ENCODE assay signal across 10 mouse cellular contexts in genomic region chr8:61275463-61276356, GRCm38 (mm10). TPM values are rescaled to one million over a fixed set of nuclear protein-coding genes. Genes with fewer than 3 reads are reported as not detected.
DNase-seq lines count a peak whose midpoint lies in the region; ATAC-seq and TF ChIP-seq lines count a peak whose summit lies in the region.
"Had no signal": no experiment of that assay in that cellular context is flagged by ENCODE, and none has a peak within 500 bp of the region (broad histone marks: within the 10 kb centered on the region; RNA-seq: fewer than 3 reads in every experiment).

No protein-coding gene starts in this region.

- H3K4me1 ChIP-seq in heart, embryonic 11.5 days (ENCODE audit: control insufficient read depth, insufficient read depth, low read length), result peaks cover 41% of the 10 kb centered on the region
- peaks cover 12% of the 10 kb centered on the region for H3K4me1 ChIP-seq in heart, adult 2 months (ENCODE audit: control insufficient read depth, insufficient read depth, low read length)
- peaks cover 41% of the 10 kb centered on the region for H3K4me1 ChIP-seq in kidney, postnatal 0 days (replicated peaks; ENCODE audit: insufficient read depth, low read length)
- peaks cover 45% of the 10 kb centered on the region for H3K4me1 ChIP-seq in stomach, embryonic 16.5 days (ENCODE audit: control insufficient read depth, insufficient read depth, low read length)

- H3K79me2 ChIP-seq in heart, adult 2 months (replicated peaks; ENCODE audit: control insufficient read depth, insufficient read depth, low read length), result no peaks in the 10 kb centered on the region; the same call in 1 of the 2 replicates

- peak overlapping the region; percentile 43; the same call in 1 of the 2 replicates for H3K27ac ChIP-seq in heart, embryonic 11.5 days (ENCODE audit: low read depth, low read length)
- H3K27ac ChIP-seq in heart, adult 2 months, result no peak overlapping the region
- H3K27ac ChIP-seq in kidney, postnatal 0 days, result peak overlapping the region; percentile 81
- 0 out of 2 replicates have a peak overlapping the region, but pooled peaks have one; percentile 16 for H3K27ac ChIP-seq in stomach, embryonic 16.5 days (ENCODE audit: low read length)
- H3K27ac ChIP-seq: macrophage had no signal

- TF ChIP-seq CTCF in heart, adult 2 months (IDR thresholded peaks at IDR 0.05), result no peak
- no peak for TF ChIP-seq CTCF in kidney, postnatal 0 days (IDR thresholded peaks at IDR 0.05; ENCODE audit: low read depth)

- no peak for TF ChIP-seq POLR2A in heart, adult 2 months (IDR thresholded peaks at IDR 0.05; ENCODE audit: insufficient read depth, low read depth, low read length)

- no peak for ATAC-seq in heart, embryonic 11.5 days (replicated peaks; ENCODE audit: insufficient number of reproducible peaks, low FRiP score, low TSS enrichment)
- no peak for ATAC-seq in kidney, postnatal 0 days (replicated peaks; ENCODE audit: low FRiP score, low read depth)
- no peak for ATAC-seq in stomach, embryonic 16.5 days (ENCODE audit: insufficient read depth, low FRiP score)

- no peak overlapping the region for H3K4me3 ChIP-seq in heart, embryonic 11.5 days (ENCODE audit: low read depth, low read length)
- no peak overlapping the region for H3K4me3 ChIP-seq in heart, adult 2 months
- no peak overlapping the region for H3K4me3 ChIP-seq in kidney, postnatal 0 days (replicated peaks; ENCODE audit: low read depth, low read length)
- H3K4me3 ChIP-seq in stomach, embryonic 16.5 days (replicated peaks; ENCODE audit: low read length), result no peak overlapping the region

- H3K9ac ChIP-seq in heart, embryonic 11.5 days (ENCODE audit: low read depth, low read length), result no peak overlapping the region
- H3K9ac ChIP-seq in heart, adult 2 months (ENCODE audit: low read depth, low read length), result no peak overlapping the region
- no peak overlapping the region for H3K9ac ChIP-seq in kidney, postnatal 0 days (ENCODE audit: low read depth, low read length)
- 0 out of 2 replicates have a peak overlapping the region, but pooled peaks have one; percentile 12 for H3K9ac ChIP-seq in stomach, embryonic 16.5 days (ENCODE audit: low read length)

- H3K9me3 ChIP-seq in heart, embryonic 11.5 days (replicated peaks; ENCODE audit: control insufficient read depth, low read length), result no peaks in the 10 kb centered on the region
- H3K9me3 ChIP-seq in kidney, postnatal 0 days (replicated peaks; ENCODE audit: low read length), result no peaks in the 10 kb centered on the region
- no peaks in the 10 kb centered on the region for H3K9me3 ChIP-seq in stomach, embryonic 16.5 days (replicated peaks; ENCODE audit: control insufficient read depth, low read length)

- H3K4me2 ChIP-seq in heart, embryonic 11.5 days, result no peak overlapping the region
- H3K4me2 ChIP-seq in kidney, postnatal 0 days (ENCODE audit: low read length), result no peak overlapping the region
- H3K4me2 ChIP-seq in stomach, embryonic 16.5 days (ENCODE audit: low read depth, low read length), result 0 out of 2 replicates have a peak overlapping the region, but pooled peaks have one; percentile 3

- intact Hi-C loops in heart, adult 2 months (cut with DNase I), result no loop called here

- TF ChIP-seq EP300 in heart, adult 2 months (IDR thresholded peaks at IDR 0.05; ENCODE audit: insufficient read depth, low read depth, low read length), result no peak

- H3K27me3 ChIP-seq in heart, embryonic 11.5 days (ENCODE audit: control insufficient read depth, insufficient read depth, low read length), result no peaks in the 10 kb centered on the region
- no peaks in the 10 kb centered on the region for H3K27me3 ChIP-seq in heart, adult 2 months (ENCODE audit: control insufficient read depth, insufficient read depth, low read length)
- no peaks in the 10 kb centered on the region for H3K27me3 ChIP-seq in kidney, postnatal 0 days (ENCODE audit: insufficient read depth, low read length)
- no peaks in the 10 kb centered on the region for H3K27me3 ChIP-seq in stomach, embryonic 16.5 days (ENCODE audit: control insufficient read depth, insufficient read depth, low read length)

- H3K36me3 ChIP-seq in heart, embryonic 11.5 days (ENCODE audit: control insufficient read depth, insufficient read depth, low read length), result no peaks in the 10 kb centered on the region
- 0 out of 2 replicates have a peak, but pooled peaks cover 2% of the 10 kb centered on the region for H3K36me3 ChIP-seq in heart, adult 2 months (ENCODE audit: control insufficient read depth, insufficient read depth, low read length)
- no peaks in the 10 kb centered on the region for H3K36me3 ChIP-seq in kidney, postnatal 0 days (ENCODE audit: insufficient read depth, low read length)
- no peaks in the 10 kb centered on the region for H3K36me3 ChIP-seq in stomach, embryonic 16.5 days (ENCODE audit: control insufficient read depth, insufficient read depth, low read length)

- no peak for DNase-seq in heart, adult 2 months
- DNase-seq in retina, embryonic 14.5 days (ENCODE audit: low spot score), result peak; percentile 27
- no peak for DNase-seq in retina, postnatal 1 day
- no peak for DNase-seq in kidney, postnatal 0 days (ENCODE audit: low spot score)
- no peak for DNase-seq in adrenal gland, postnatal 4 days (ENCODE audit: low spot score in 2 of 2)
- no peak for DNase-seq in left cerebral cortex, adult 11 months (ENCODE audit: low spot score)
- DNase-seq: cerebellum, postnatal 36 days had no signal

- 61% methylated on average over 11 of the region's 11 CpGs for WGBS in heart, embryonic 11.5 days (ENCODE audit: insufficient replicate concordance)
- 55% methylated on average over 11 of the region's 11 CpGs for WGBS in heart, adult 2 months
- 45% methylated on average over 11 of the region's 11 CpGs for WGBS in kidney, postnatal 0 days
- 47% methylated on average over 11 of the region's 11 CpGs for WGBS in stomach, embryonic 16.5 days

RNA-seq across cellular contexts. Expression of gene Sh3rf1, which starts 52.0 kb away (rescaled TPM):
- polyA plus RNA-seq in heart, embryonic 11.5 days (2014; fragmentation: Nextera tagmentation; extraction: Ambion mirVana), result 6.4 and 7.1 TPM in 2 replicates
- 1 to 10 TPM; 4.8 to 4.9 TPM for total RNA-seq in heart, adult 2 months (2021)
- 3.1 and 4.2 TPM in 2 replicates for polyA plus RNA-seq in heart, adult 2 months (2012; rRNA removed)
- 18.1 and 21.8 TPM in 2 replicates for polyA plus RNA-seq in kidney, postnatal 0 days (2015; fragmentation: Nextera tagmentation; extraction: Ambion mirVana)
- polyA plus RNA-seq in stomach, embryonic 16.5 days (2015; fragmentation: Nextera tagmentation; extraction: Ambion mirVana), result 10.2 and 11.0 TPM in 2 replicates
- 10 to 100 TPM; 14.1 to 20.4 TPM for total RNA-seq in adrenal gland, postnatal 4 days (2021)
